Mouse (Mus musculus): ENCODE results near the gene Gpr4.

DNA sequence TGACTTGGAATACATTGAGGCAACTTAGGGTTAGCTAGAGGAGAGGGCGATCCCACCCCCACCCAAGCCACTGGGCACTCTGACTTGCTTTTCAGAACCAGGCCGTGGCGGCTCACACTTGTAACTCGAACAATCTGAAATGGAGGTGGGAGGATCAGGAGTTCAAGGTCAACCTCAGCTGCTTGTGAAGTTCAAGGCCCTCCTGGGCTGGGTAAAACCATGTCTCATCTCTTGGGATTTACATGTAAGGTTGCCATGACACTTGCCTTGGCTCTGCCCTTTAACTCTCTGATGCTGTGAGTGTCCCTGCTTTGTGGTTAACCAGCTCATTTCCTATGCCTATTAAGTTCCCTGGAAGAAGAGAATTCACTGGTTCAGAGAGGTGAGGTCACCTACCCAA is 2.8 kb upstream of the Gpr4 start:
- TF ChIP-seq CTCF (IDR thresholded peaks at IDR 0.05; ENCODE audit: insufficient read depth, low read length) (no peak), POLR2A (IDR thresholded peaks at IDR 0.05; ENCODE audit: borderline replicate concordance, extremely low read depth, low read depth, low read length) (no peak)

All from lung, adult 2 months (tissue).